ENCODE assay signal across 19 mouse cellular contexts in genomic region chr14:27296987-27297386, GRCm38 (mm10).
A peak's percentile ranks its signal among the peaks of the same experiment; 100 is the strongest.
DNase-seq lines count a peak whose midpoint lies in the region; ATAC-seq and TF ChIP-seq lines count a peak whose summit lies in the region.
"Had no signal": no experiment of that assay in that cellular context is flagged by ENCODE, and none has a peak within 500 bp of the region (broad histone marks: within the 10 kb centered on the region; RNA-seq: fewer than 3 reads in every experiment).

No protein-coding gene starts in this region.

- H3K4me1 ChIP-seq in intestine, embryonic 16.5 days (ENCODE audit: control insufficient read depth, insufficient read depth, low read length) = peaks cover 8% of the 10 kb centered on the region; the same call in 1 of the 2 replicates
- H3K4me1 ChIP-seq in liver, postnatal 0 days (ENCODE audit: insufficient read depth) = peaks cover 7% of the 10 kb centered on the region
- H3K4me1 ChIP-seq: forebrain, embryonic 12.5 days; limb, embryonic 10.5 days; stomach, embryonic 15.5 days had no signal

- H3K9ac ChIP-seq in intestine, embryonic 16.5 days (ENCODE audit: low read depth, low read length) = no peak overlapping the region
- H3K9ac ChIP-seq in liver, postnatal 0 days (replicated peaks) = no peak overlapping the region
- H3K9ac ChIP-seq: forebrain, embryonic 12.5 days; heart, embryonic 15.5 days; stomach, embryonic 15.5 days had no signal

- DNase-seq in kidney, adult 8-10 months = peak; percentile 54 to 85
- DNase-seq in large intestine, adult 2 months (ENCODE audit: low read depth, low spot score) = peak; percentile 57
- DNase-seq in liver, postnatal 0 days = peak; percentile 43
- no peak for DNase-seq in urinary bladder, postnatal 25 days (ENCODE audit: low spot score)
- no peak for DNase-seq in natural killer cell, adult 2 months (ENCODE audit: low spot score in 2 of 2)
- no peak for DNase-seq in lung, postnatal 36 days
- DNase-seq: adrenal gland, postnatal 10 days; cerebellum, adult 8-10 months; embryo, embryonic 11 days; right cerebral cortex, adult 18-20 months; spleen, adult 18-20 months; thymus, postnatal 4 days had no signal

- no peaks in the 10 kb centered on the region for H3K27me3 ChIP-seq in intestine, embryonic 16.5 days (replicated peaks; ENCODE audit: control insufficient read depth, insufficient read depth, low read length)
- H3K27me3 ChIP-seq in liver, postnatal 0 days (ENCODE audit: insufficient read depth, low read length) = no peaks in the 10 kb centered on the region
- H3K27me3 ChIP-seq: forebrain, embryonic 12.5 days; heart, embryonic 15.5 days; stomach, embryonic 15.5 days had no signal

- TF ChIP-seq EP300 in liver, postnatal 0 days (IDR thresholded peaks at IDR 0.05; ENCODE audit: low read depth) = 0 out of 2 replicates have a peak, but pooled peaks have one; percentile 16

- 66% methylated on average over 5 of the region's 5 CpGs for WGBS in intestine, embryonic 16.5 days
- WGBS in large intestine, adult 2 months = 20% methylated on average over 5 of the region's 5 CpGs
- 69% methylated on average over 5 of the region's 5 CpGs for WGBS in liver, postnatal 0 days (ENCODE audit: insufficient replicate concordance)

- H3K4me3 ChIP-seq in intestine, embryonic 16.5 days (ENCODE audit: low read length) = no peak overlapping the region
- H3K4me3 ChIP-seq in liver, postnatal 0 days (ENCODE audit: low read depth, low read length) = no peak overlapping the region
- H3K4me3 ChIP-seq: forebrain, embryonic 12.5 days; heart, embryonic 15.5 days; limb, embryonic 10.5 days; myocyte; stomach, embryonic 15.5 days had no signal

- no peak for TF ChIP-seq CTCF in liver, postnatal 0 days (IDR thresholded peaks at IDR 0.05; ENCODE audit: low read depth)

- no peak overlapping the region for H3K4me2 ChIP-seq in intestine, embryonic 16.5 days (ENCODE audit: low read depth, low read length)
- no peak overlapping the region for H3K4me2 ChIP-seq in liver, postnatal 0 days (ENCODE audit: low read depth, low read length)
- H3K4me2 ChIP-seq: forebrain, embryonic 12.5 days; heart, embryonic 15.5 days; stomach, embryonic 15.5 days had no signal

- H3K27ac ChIP-seq in intestine, embryonic 16.5 days (ENCODE audit: low read length) = peak overlapping the region; percentile 34; the same call in 1 of the 2 replicates
- peak overlapping the region; percentile 88 for H3K27ac ChIP-seq in liver, postnatal 0 days (ENCODE audit: low read depth)
- H3K27ac ChIP-seq: forebrain, embryonic 12.5 days; heart, embryonic 15.5 days; limb, embryonic 10.5 days; stomach, embryonic 15.5 days had no signal

- H3K36me3 ChIP-seq in intestine, embryonic 16.5 days (ENCODE audit: control insufficient read depth, insufficient read depth, low read length) = no peaks in the 10 kb centered on the region
- no peaks in the 10 kb centered on the region for H3K36me3 ChIP-seq in liver, postnatal 0 days (replicated peaks; ENCODE audit: insufficient read depth, low read length)
- H3K36me3 ChIP-seq: forebrain, embryonic 12.5 days; heart, embryonic 15.5 days; limb, embryonic 10.5 days; stomach, embryonic 15.5 days had no signal

- no peaks in the 10 kb centered on the region for H3K9me3 ChIP-seq in intestine, embryonic 16.5 days (ENCODE audit: control insufficient read depth, low read length)
- no peaks in the 10 kb centered on the region for H3K9me3 ChIP-seq in liver, postnatal 0 days (ENCODE audit: low read length)
- H3K9me3 ChIP-seq: forebrain, embryonic 12.5 days; heart, embryonic 15.5 days; limb, embryonic 10.5 days; stomach, embryonic 15.5 days had no signal

- peak; percentile 81 for ATAC-seq in intestine, embryonic 16.5 days
- ATAC-seq in liver, postnatal 0 days = peak; percentile 78
- ATAC-seq: CD4-positive, CD25-positive, alpha-beta regulatory T cell, adult 4 months had no signal

Comparison
In these comparisons a context has a peak if more than half of its experiments do, and no peak if none do; other contexts are left out.
1. DNase-seq: peak in kidney, adult 8-10 months (2 of 2), large intestine, adult 2 months (single experiment) and liver, postnatal 0 days (single experiment); none in urinary bladder, postnatal 25 days (single experiment), natural killer cell, adult 2 months (0 of 2) and lung, postnatal 36 days (single experiment).